Mouse (Mus musculus) CH12.LX (cell line): Measurements from ENCODE around the gene Ninj1. TPM values are rescaled to one million over a fixed set of nuclear protein-coding genes. Genes with fewer than 3 reads are reported as not detected.

ENCODE experiments used
- DNase-seq: peaks from one replicate; pipeline ENCODE4 v3.0.0-alpha.2; 2013; ENCODE audit errors: extremely low read depth
- H3K27ac ChIP-seq: 2 replicates; pipeline ENCODE4 v1.5.1; 2012; ENCODE audit warnings: low read depth, mild to moderate bottlenecking, control low read depth, moderate library complexity; ENCODE audit not compliant: insufficient read depth
- H3K27me3 ChIP-seq: replicated peaks from 2 replicates; pipeline ENCODE3; 2012; ENCODE audit warnings: inconsistent platforms
- H3K36me3 ChIP-seq, 2 experiments: replicated peaks in 1 of 2; 2 replicates each; pipeline versions ENCODE3 to v1.6.1; 2012; ENCODE audit warnings: inconsistent platforms in 1 of 2, low read length in 1 of 2, mild to moderate bottlenecking in 1 of 2, mixed read lengths in 1 of 2, moderate library complexity in 1 of 2; ENCODE audit not compliant: control insufficient read depth in 1 of 2, insufficient read depth in 1 of 2
- H3K4me1 ChIP-seq, 2 experiments: 2 replicates each; pipeline ENCODE4 v1.6.1; 2012; ENCODE audit warnings: inconsistent platforms in 1 of 2, moderate library complexity in 1 of 2; ENCODE audit not compliant: insufficient read depth in 2 of 2, control insufficient read depth in 1 of 2
- H3K4me2 ChIP-seq: 2 replicates; pipeline ENCODE4 v1.6.1; 2012; ENCODE audit warnings: low read depth, mild to moderate bottlenecking, control low read depth; ENCODE audit not compliant: poor library complexity, insufficient read depth, severe bottlenecking
- H3K4me3 ChIP-seq, 3 experiments: fragments of 150-350 bp in 1 of 3; sonication (generic) in 1 of 3; replicated peaks in 1 of 3; 2 replicates each; pipeline versions ENCODE3 to v1.5.1; 2011 to 2012; ENCODE audit warnings: low read depth in 2 of 3, low read length in 2 of 3, mild to moderate bottlenecking in 2 of 3, moderate library complexity in 2 of 3, control low read depth in 1 of 3, improper control_type of control experiment in 1 of 3, inconsistent platforms in 1 of 3, mixed read lengths in 1 of 3; ENCODE audit not compliant: poor library complexity in 1 of 3
- H3K79me2 ChIP-seq: replicated peaks from 2 replicates; pipeline ENCODE4 v1.6.1; 2012; ENCODE audit warnings: mild to moderate bottlenecking, moderate library complexity; ENCODE audit not compliant: control insufficient read depth, poor library complexity, insufficient read depth, severe bottlenecking; ENCODE audit errors: extremely low read depth
- H3K9ac ChIP-seq: 2 replicates; pipeline ENCODE4 v1.6.1; 2012; ENCODE audit warnings: low read depth, mild to moderate bottlenecking, control low read depth, moderate library complexity; ENCODE audit not compliant: insufficient read depth
- H3K9me3 ChIP-seq: replicated peaks from 2 replicates; pipeline ENCODE3; 2012; ENCODE audit warnings: low read length, inconsistent platforms, mixed read lengths
- E2F4 ChIP-seq: IDR thresholded peaks from 2 replicates; pipeline ENCODE4 v1.6.1; 2011; ENCODE audit warnings: low read depth, low read length, improper control_type of control experiment; ENCODE audit not compliant: insufficient replicate concordance
- GABPA ChIP-seq: IDR thresholded peaks from 2 replicates; pipeline ENCODE4 v1.6.1; 2012; ENCODE audit warnings: low read depth, low read length, improper control_type of control experiment, inconsistent platforms; ENCODE audit not compliant: insufficient replicate concordance
- MAX ChIP-seq: IDR thresholded peaks from 2 replicates; pipeline ENCODE4 v1.6.1; 2011; ENCODE audit warnings: low read length, improper control_type of control experiment
- MAZ ChIP-seq: IDR thresholded peaks from 2 replicates; pipeline ENCODE4 v1.6.1; 2012; ENCODE audit warnings: low read depth, mild to moderate bottlenecking, inconsistent platforms, low read length, improper control_type of control experiment, moderate library complexity
- MEF2A ChIP-seq: IDR thresholded peaks from 2 replicates; pipeline ENCODE4 v1.6.1; 2014; ENCODE audit warnings: low read depth, mild to moderate bottlenecking, inconsistent platforms, low read length, improper control_type of control experiment, borderline replicate concordance
- NRF1 ChIP-seq: IDR thresholded peaks from 2 replicates; pipeline ENCODE4 v1.6.1; 2014; ENCODE audit warnings: low read depth, mild to moderate bottlenecking, inconsistent platforms, low read length, improper control_type of control experiment, moderate library complexity
- UBTF ChIP-seq: IDR thresholded peaks from 2 replicates; pipeline ENCODE4 v1.6.1; 2012; ENCODE audit warnings: low read depth, mild to moderate bottlenecking, inconsistent platforms, low read length, improper control_type of control experiment, moderate library complexity
- USF2 ChIP-seq: conservative IDR thresholded peaks from 2 replicates; pipeline ENCODE4 v1.6.1; 2011; ENCODE audit warnings: low read depth, low read length, improper control_type of control experiment
- ZC3H11A ChIP-seq: IDR thresholded peaks from 2 replicates; pipeline ENCODE4 v1.6.1; 2012; ENCODE audit warnings: low read depth, mild to moderate bottlenecking, inconsistent platforms, low read length, improper control_type of control experiment
- dilution Hi-C: fragments of 300-500 bp; cut with MboI; formaldehyde crosslinking; loops from 2 replicates; pipeline ENCODE4 v1.14.3; 2020; ENCODE audit warnings: low sequenced_read_pairs; ENCODE audit not compliant: extremely low pct_unique_long_range_greater_than_20kb, extremely low pct_ligation_motif_present
- in situ Hi-C: fragments of 300-500 bp; cut with MboI; formaldehyde crosslinking; loops from 3 replicates; pipeline ENCODE4 v1.14.3; 2019; ENCODE audit warnings: low sequenced_read_pairs, low pct_ligation_motif_present, low pct_unique_long_range_greater_than_20kb, mixed read lengths
- polyA plus RNA-seq: library from polyadenylated mRNA; unstranded; fragments of >175 nt; gene quantifications from 2 replicates; pipeline ENCODE4 v1.2.1, GENCODE M21; 2012; ENCODE audit warnings: low read depth; ENCODE audit not compliant: insufficient read length
- total RNA-seq, 2 experiments: library from RNA; depleted of rRNA; stranded (reverse); fragments of 300-350 nt in 1 of 2; fragments of >200 nt in 1 of 2; gene quantifications; 2 replicates each; pipeline ENCODE4 v1.2.3; 2012 to 2014

Ninj1 gene
- total and polyA plus RNA-seq, 3 experiments: 12.7 to 25.2 (median 21.2) TPM

DNA sequence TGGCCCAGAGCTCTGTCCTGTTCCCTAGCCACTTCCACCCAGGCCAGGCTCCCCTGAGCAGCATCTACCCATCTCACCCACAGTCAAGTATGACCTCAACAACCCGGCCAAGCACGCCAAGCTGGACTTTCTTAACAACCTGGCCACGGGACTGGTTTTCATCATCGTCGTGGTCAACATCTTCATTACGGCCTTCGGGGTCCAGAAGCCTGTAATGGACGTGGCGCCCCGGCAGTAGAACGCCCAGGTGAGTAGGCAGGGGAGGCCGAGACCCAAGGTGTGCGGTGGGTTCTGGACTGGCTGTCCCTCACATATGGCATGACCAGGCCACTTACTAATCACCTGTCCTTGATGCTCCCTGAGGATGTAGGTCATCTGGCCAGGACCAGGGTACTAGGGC lies 7.5 kb downstream of the Ninj1 start:
- H3K4me1 ChIP-seq: peaks cover 6 to 52% of the 10 kb centered on the region in 2 experiments; a peak in 3 of 4 replicates
- no peaks in the 10 kb centered on the region for H3K9me3 ChIP-seq
- H3K36me3 ChIP-seq: peaks cover 2 to 33% of the 10 kb centered on the region in 2 experiments
- in situ Hi-C loops: loop anchor here (25.0 kb wide), 2 partner anchors 333 to 533 kb away; partner anchors contain the start of genes Barx1 and Phf2
- no peak for TF ChIP-seq UBTF
- no peak overlapping the region for H3K4me3 ChIP-seq
- H3K9ac ChIP-seq: no peak overlapping the region
- dilution Hi-C loops: no loop called here
- no peaks in the 10 kb centered on the region for H3K27me3 ChIP-seq
- no peaks in the 10 kb centered on the region for H3K79me2 ChIP-seq
- H3K27ac ChIP-seq: no peak overlapping the region
- no peak for DNase-seq
- H3K4me2 ChIP-seq: no peak overlapping the region

DNA sequence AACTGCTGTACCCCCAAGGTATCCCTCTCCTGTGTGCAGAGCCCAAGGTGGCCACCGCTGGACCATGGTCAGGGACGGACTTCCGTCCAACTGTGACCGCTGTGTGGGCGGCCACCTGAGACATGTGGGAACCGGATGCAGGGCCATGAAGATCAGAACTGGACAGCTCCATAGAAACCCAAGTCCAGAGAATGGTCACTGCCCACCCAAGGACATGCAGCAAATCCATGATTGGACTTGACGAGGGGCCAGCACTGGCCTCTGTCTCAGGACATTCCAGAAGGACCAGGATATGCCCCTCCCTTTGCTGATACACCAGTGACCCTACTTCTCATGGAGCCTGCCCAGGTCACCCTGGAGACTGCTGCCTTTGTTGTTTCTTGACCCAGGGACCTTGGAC lies 8.4 kb downstream of the Ninj1 start:
- Histone ChIP-seq H3K79me2 (no peaks in the 10 kb centered on the region), H3K4me3 (no peak overlapping the region), H3K27ac (no peak overlapping the region), H3K9ac (no peak overlapping the region), H3K4me1 (peaks cover 5 to 47% of the 10 kb centered on the region in 2 experiments), H3K9me3 (no peaks in the 10 kb centered on the region), H3K36me3 (peaks cover 2 to 33% of the 10 kb centered on the region in 2 experiments), H3K4me2 (no peak overlapping the region), H3K27me3 (no peaks in the 10 kb centered on the region)
- no peak for DNase-seq
- dilution Hi-C loops (no loop called here), in situ Hi-C loops (loop anchor here (25.0 kb wide), 2 partner anchors 333 to 533 kb away; partner anchors contain the start of genes Barx1 and Phf2)
- TF ChIP-seq MAX: no peak
- no peak for TF ChIP-seq NRF1
- no peak for TF ChIP-seq MAZ
- TF ChIP-seq ZC3H11A: no peak
- TF ChIP-seq GABPA: no peak
- no peak for TF ChIP-seq E2F4
- TF ChIP-seq MEF2A: no peak

DNA sequence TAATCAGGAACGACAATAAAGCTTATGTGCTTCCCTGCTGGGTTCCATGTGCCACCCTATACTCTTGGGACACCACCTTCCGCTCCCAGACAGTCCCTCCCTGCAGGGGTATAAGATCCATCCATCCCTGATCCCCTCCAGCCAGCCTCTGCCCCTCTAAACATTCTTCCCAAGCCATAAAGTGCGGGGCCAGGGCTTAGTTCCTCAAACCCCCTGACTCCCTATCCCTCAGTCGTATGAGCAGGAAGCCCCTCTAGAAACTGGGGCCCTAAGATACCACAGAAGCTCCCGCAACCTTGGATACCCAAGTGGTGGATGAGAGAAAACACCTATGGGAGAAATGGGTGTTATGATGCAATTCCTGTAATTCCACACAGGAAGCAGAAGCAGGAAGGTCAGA lies 8.9 kb downstream of the Ninj1 start:
- H3K4me1 ChIP-seq: peaks cover 5 to 46% of the 10 kb centered on the region in 2 experiments
- H3K9me3 ChIP-seq: no peaks in the 10 kb centered on the region
- peaks cover 2 to 33% of the 10 kb centered on the region in 2 experiments for H3K36me3 ChIP-seq
- H3K27ac ChIP-seq: no peak overlapping the region
- H3K27me3 ChIP-seq: no peaks in the 10 kb centered on the region
- no peak for TF ChIP-seq USF2
- H3K9ac ChIP-seq: no peak overlapping the region
- H3K4me2 ChIP-seq: no peak overlapping the region
- H3K4me3 ChIP-seq: no peak overlapping the region
- dilution Hi-C loops (no loop called here), in situ Hi-C loops (loop anchor here (25.0 kb wide), 2 partner anchors 334 to 534 kb away; partner anchors contain the start of genes Barx1 and Phf2)
- no peak for DNase-seq
- no peaks in the 10 kb centered on the region for H3K79me2 ChIP-seq
